Mouse (Mus musculus) NIH3T3 (cell line): Measurements from ENCODE around the gene C530008M17Rik.
"Not testable (repeated sequence)": the region's sequence is repeated elsewhere in the genome, so short reads cannot be mapped to it uniquely, and the experiment has no call there.

ENCODE experiments used
- DNase-seq: peaks from one replicate; pipeline ENCODE4 v3.0.0-alpha.2; 2012; ENCODE audit warnings: low read depth

Gene C530008M17Rik

GRCm38 (mm10) chr5:76904713-76905404 is 248.5 kb downstream of the C530008M17Rik start:
- peak; percentile 17 for DNase-seq

- DNase-seq: peak; percentile 99
Measured at GRCm38 (mm10) chr5:76905405-76906154, 249.3 kb downstream of the C530008M17Rik start, which contains the start of gene Aasdh. Gene Aasdh, minus strand, starts transcription at chr5:76905514.

- no peak for DNase-seq
Measured at GRCm38 (mm10) chr5:76906155-76906499, 249.8 kb downstream of the C530008M17Rik start.

- no peak for DNase-seq
Measured at GRCm38 (mm10) chr5:76910807-76911206, 254.5 kb downstream of the C530008M17Rik start.

GRCm38 (mm10) chr5:76912522-76912921 is 256.2 kb downstream of the C530008M17Rik start:
- not testable (repeated sequence) for DNase-seq

GRCm38 (mm10) chr5:76922833-76923232 is 266.5 kb downstream of the C530008M17Rik start:
- DNase-seq: peak; percentile 57
